Mouse (Mus musculus) forebrain, embryonic 11.5 days (tissue): Measurements from ENCODE around the gene Slc35b4. TPM values are rescaled to one million over a fixed set of nuclear protein-coding genes. Genes with fewer than 3 reads are reported as not detected.

Source experiments
- ATAC-seq: fragments of 200-750 bp; cut with Nextera tagmentation; replicated peaks from 2 replicates; pipeline ENCODE4 v1.8.0; 2017; ENCODE audit warnings: moderate TSS enrichment; ENCODE audit not compliant: low FRiP score
- DNase-seq: peaks from one replicate; pipeline ENCODE4 v3.0.0-alpha.2; 2017; ENCODE audit warnings: low spot score
- H3K27ac ChIP-seq: fragments of 300-500 bp; sonication (generic); 2 replicates; pipeline ENCODE4 v1.5.1; 2014; ENCODE audit warnings: low read depth, low read length
- H3K27me3 ChIP-seq: fragments of 300-500 bp; sonication (generic); 2 replicates; pipeline ENCODE4 v1.6.1; 2014; ENCODE audit warnings: mild to moderate bottlenecking, low read length, mixed read lengths; ENCODE audit not compliant: control insufficient read depth, insufficient read depth
- H3K36me3 ChIP-seq: fragments of 300-500 bp; sonication (generic); 2 replicates; pipeline ENCODE4 v1.6.1; 2014; ENCODE audit warnings: mild to moderate bottlenecking, low read length, moderate library complexity, mixed read lengths; ENCODE audit not compliant: control insufficient read depth, insufficient read depth
- H3K4me1 ChIP-seq: fragments of 300-500 bp; sonication (generic); replicated peaks from 2 replicates; pipeline ENCODE4 v1.6.1; 2014; ENCODE audit warnings: low read length, mixed read lengths; ENCODE audit not compliant: control insufficient read depth, insufficient read depth
- H3K4me2 ChIP-seq: fragments of 300-500 bp; sonication (generic); 2 replicates; pipeline ENCODE4 v1.6.1; 2014; ENCODE audit warnings: low read depth, mild to moderate bottlenecking, low read length, moderate library complexity, mixed read lengths; ENCODE audit not compliant: severe bottlenecking
- H3K4me3 ChIP-seq: fragments of 300-500 bp; sonication (generic); 2 replicates; pipeline ENCODE4 v1.5.1; 2014; ENCODE audit warnings: low read depth, low read length
- H3K9ac ChIP-seq: fragments of 300-500 bp; sonication (generic); 2 replicates; pipeline ENCODE4 v1.6.1; 2014; ENCODE audit warnings: low read length
- H3K9me3 ChIP-seq: fragments of 300-500 bp; sonication (generic); 2 replicates; pipeline ENCODE4 v1.6.1; 2016; ENCODE audit warnings: low read length, mixed read lengths; ENCODE audit not compliant: control insufficient read depth
- WGBS: fragments of 180-500 bp; shearing (Covaris S2); extraction: QIAGEN DNeasy Blood & Tissue Kit; methylation state at CpG from one replicate; pipeline ENCODE4 v1.1.7; 2014; 5-methylcytosine and 5-hydroxymethylcytosine counted together
- polyA plus RNA-seq: library from polyadenylated mRNA; unstranded; fragments of >200 nt; fragmentation: Nextera tagmentation; extraction: Ambion mirVana; gene quantifications from 2 replicates; pipeline ENCODE4 v1.2.1, GENCODE M21; 2014

Gene Slc35b4
- polyA plus RNA-seq, 1 experiment from 2014 or later, result 49.6 TPM

DNA sequence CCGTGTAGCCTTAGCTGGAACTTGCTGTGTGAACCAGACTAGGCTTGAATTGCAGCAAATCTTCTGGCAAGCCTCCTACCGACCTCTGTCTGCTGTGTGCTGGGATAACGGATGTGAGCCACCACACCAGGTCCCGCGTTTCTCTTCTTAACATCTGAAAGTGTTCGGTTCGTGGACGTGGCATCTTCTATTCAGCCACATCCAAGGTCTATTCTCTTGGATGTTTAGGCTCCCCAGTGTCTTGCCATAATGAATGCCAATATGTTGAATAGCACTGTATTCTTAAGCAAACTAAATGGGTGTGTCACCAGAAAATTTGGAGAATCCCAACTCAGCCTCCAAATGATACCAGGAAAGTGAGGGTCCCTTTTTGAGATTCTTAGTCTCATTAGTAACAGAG is 14.5 kb upstream of the Slc35b4 start:
- no peak overlapping the region for H3K4me2 ChIP-seq
- H3K9ac ChIP-seq, result no peak overlapping the region
- no peaks in the 10 kb centered on the region for H3K27me3 ChIP-seq
- no peaks in the 10 kb centered on the region for H3K36me3 ChIP-seq
- no peaks in the 10 kb centered on the region; the same call in 1 of the 2 replicates for H3K9me3 ChIP-seq
- WGBS, result 89% methylated on average over 8 of the region's 8 CpGs
- H3K27ac ChIP-seq, result no peak overlapping the region
- H3K4me1 ChIP-seq, result no peaks in the 10 kb centered on the region
- DNase-seq, result no peak
- no peak overlapping the region for H3K4me3 ChIP-seq
- ATAC-seq, result no peak

DNA sequence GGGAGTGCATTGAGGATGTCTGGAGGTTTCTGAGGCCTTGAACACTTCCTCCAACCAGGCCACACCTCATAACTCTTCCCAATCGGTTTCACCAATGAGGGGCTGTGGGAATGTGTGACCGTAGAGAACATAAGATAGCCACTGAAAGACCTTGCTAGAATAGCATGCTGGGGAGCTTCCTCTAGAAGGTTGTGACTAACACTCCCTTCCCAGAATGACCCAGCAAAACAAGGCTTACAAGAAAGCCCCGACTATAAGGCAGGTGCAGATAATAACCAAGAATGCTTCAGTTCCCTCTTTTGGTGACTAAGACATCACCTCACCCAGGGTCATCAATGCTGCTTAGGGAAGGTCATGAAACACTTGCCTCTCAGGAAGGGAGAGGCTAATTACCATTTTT is 12.6 kb upstream of the Slc35b4 start:
- H3K4me2 ChIP-seq, result no peak overlapping the region
- DNase-seq (no peak), ATAC-seq (no peak)
- H3K4me3 ChIP-seq, result no peak overlapping the region
- no peak overlapping the region for H3K27ac ChIP-seq
- 86% methylated on average over 3 of the region's 3 CpGs for WGBS
- H3K27me3 ChIP-seq, result no peaks in the 10 kb centered on the region
- H3K9me3 ChIP-seq, result no peaks in the 10 kb centered on the region
- H3K4me1 ChIP-seq, result no peaks in the 10 kb centered on the region
- no peak overlapping the region for H3K9ac ChIP-seq
- no peaks in the 10 kb centered on the region for H3K36me3 ChIP-seq

DNA sequence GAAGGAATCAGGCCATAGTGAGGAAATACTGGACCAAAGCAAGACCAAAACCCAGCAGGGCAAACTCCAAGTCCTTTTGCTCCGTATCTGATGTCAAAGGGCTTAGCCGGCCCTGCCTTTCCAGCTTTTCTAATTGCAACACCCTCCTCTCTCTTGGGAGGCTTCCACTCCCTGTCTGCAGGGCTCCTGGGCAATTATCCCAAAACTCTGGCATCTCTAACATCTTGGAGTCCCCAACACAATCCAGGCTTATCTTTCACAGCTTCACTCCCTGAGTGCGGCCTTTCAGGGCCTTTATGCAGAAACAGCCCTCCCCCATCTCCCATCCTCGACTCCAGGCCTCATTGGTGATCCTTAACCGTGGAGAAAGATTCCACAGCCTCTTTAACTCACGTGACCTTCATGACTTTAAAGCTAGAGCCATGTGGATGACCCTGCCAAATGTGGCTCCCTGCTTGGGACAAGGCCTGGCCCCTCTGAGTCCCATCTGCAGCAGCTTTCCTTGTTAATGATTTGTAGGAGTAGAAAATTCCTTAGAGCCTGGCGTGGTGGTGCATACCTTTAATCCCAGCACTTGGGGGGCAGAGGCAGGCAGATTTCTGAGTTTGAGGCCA is 11.2 kb upstream of the Slc35b4 start:
- ATAC-seq (no peak), DNase-seq (peak; percentile 44)
- H3K9ac ChIP-seq, result no peak overlapping the region
- H3K4me1 ChIP-seq, result no peaks in the 10 kb centered on the region
- no peak overlapping the region for H3K27ac ChIP-seq
- no peaks in the 10 kb centered on the region for H3K9me3 ChIP-seq
- H3K27me3 ChIP-seq, result no peaks in the 10 kb centered on the region
- H3K4me2 ChIP-seq, result no peak overlapping the region
- 39% methylated on average over 7 of the region's 7 CpGs for WGBS
- no peaks in the 10 kb centered on the region for H3K36me3 ChIP-seq
- H3K4me3 ChIP-seq, result no peak overlapping the region

DNA sequence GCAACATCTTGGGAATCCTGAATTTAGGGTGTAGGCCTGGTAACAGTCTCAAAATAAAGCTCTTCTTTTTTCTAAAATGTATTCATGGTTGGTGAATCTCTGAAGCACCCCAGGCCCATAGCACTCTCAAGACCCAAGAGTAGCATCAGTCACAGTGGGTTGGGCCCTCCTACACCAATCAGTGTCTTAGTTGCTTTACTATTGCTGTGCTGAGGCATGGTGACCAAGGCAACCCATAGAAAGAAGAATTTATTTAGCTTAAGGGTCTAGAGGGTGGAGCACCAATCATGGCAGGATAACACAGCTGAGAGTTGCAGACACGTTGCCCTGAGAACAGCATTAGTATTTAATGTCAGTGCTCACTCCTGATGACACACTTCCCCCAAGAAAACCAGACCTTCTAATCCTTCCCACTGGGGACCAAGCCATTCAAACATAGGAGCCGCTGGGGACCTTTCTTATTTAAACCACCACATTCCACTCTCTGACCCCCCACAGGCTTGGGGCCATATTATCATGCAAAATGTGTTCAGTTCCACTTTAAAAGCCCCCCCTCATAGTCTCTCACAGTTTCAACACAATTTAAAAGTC is 10.5 kb upstream of the Slc35b4 start:
- 17% methylated on average over 2 of the region's 2 CpGs for WGBS
- no peaks in the 10 kb centered on the region for H3K9me3 ChIP-seq

DNA sequence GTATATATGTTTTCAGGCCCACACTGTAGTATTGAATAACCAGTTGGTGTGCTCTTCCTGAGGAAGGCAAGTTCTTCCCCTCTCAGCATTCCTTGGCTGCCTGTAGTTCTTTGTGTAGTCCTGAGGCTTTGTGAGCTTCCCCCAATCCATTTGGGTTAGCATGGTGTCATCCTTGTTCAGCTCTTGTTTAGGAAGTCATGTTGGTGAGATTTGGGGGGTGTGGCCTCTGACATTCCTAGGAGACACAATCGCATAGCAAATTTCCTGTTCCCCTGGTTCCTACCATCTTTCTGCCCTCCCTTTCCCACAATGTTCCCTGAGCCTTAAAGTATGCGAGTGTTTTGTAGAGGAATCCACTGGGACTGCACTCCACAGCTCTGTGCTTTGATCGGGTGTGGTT is 6.4 kb upstream of the Slc35b4 start:
- Histone ChIP-seq H3K4me3 (no peak overlapping the region), H3K4me2 (no peak overlapping the region), H3K27me3 (no peaks in the 10 kb centered on the region), H3K9me3 (no peaks in the 10 kb centered on the region), H3K36me3 (no peaks in the 10 kb centered on the region), H3K4me1 (no peaks in the 10 kb centered on the region), H3K9ac (no peak overlapping the region), H3K27ac (no peak overlapping the region)
- WGBS, result 94% methylated on average over 3 of the region's 3 CpGs
- ATAC-seq, result no peak
- DNase-seq, result no peak

More for the DNA sequence above, 10.5 kb upstream of the Slc35b4 start:
- no peak for ATAC-seq
- H3K27ac ChIP-seq, result no peak overlapping the region
- H3K4me3 ChIP-seq, result no peak overlapping the region
- H3K27me3 ChIP-seq, result no peaks in the 10 kb centered on the region
- H3K9ac ChIP-seq, result no peak overlapping the region
- no peaks in the 10 kb centered on the region for H3K4me1 ChIP-seq
- no peak for DNase-seq
- H3K36me3 ChIP-seq, result no peaks in the 10 kb centered on the region
- H3K4me2 ChIP-seq, result no peak overlapping the region

DNA sequence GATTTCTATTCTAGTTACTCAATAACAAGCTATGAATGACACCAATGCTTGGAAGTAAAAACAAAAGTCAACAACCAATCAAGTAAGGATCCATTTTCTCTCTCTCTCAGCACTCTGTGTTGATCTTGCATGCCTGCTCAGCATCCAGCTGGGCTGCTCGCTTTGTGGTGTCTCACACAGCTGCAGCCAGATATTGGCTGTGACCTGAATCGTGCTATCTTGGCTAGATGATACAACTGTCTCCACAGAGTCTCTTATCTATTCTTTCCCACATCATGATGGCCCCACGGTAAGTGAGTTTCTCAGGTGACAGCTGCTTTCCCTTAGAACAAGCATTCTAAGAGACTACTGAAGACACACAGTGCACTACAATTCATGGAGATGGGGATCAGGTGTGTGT is 5.0 kb upstream of the Slc35b4 start:
- WGBS, result 90% methylated on average over 3 of the region's 3 CpGs

DNA sequence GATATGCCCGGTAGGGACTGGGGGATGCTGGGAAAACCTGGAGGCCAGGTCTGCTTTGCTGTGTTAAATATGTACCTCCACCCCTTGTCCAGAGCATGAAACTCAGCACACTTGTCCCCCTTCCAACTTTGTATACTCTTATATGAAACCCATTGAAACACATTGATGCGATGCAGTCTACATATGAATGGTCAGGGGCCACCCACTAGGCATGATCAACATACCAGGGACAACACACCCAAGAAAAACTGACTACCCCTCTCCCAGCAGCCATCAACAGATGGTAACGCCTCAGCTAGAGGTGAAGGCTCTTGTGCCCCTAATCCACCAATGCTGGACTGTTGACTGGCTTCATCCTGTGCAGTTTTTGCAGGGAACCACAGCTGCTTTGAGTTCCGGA is 3.0 kb upstream of the Slc35b4 start:
- DNase-seq, result no peak
- H3K27me3 ChIP-seq, result no peaks in the 10 kb centered on the region
- H3K9me3 ChIP-seq, result no peaks in the 10 kb centered on the region
- ATAC-seq, result no peak
- no peak overlapping the region for H3K27ac ChIP-seq
- no peak overlapping the region for H3K4me2 ChIP-seq
- 79% methylated on average over 4 of the region's 4 CpGs for WGBS
- H3K4me1 ChIP-seq, result no peaks in the 10 kb centered on the region; the same call in 1 of the 2 replicates
- no peak overlapping the region for H3K9ac ChIP-seq
- H3K4me3 ChIP-seq, result no peak overlapping the region
- no peaks in the 10 kb centered on the region for H3K36me3 ChIP-seq

More for the DNA sequence above, 5.0 kb upstream of the Slc35b4 start:
- ATAC-seq (no peak), DNase-seq (no peak)
- no peak overlapping the region for H3K9ac ChIP-seq
- H3K27ac ChIP-seq, result no peak overlapping the region
- no peak overlapping the region for H3K4me3 ChIP-seq
- no peaks in the 10 kb centered on the region for H3K4me1 ChIP-seq
- no peaks in the 10 kb centered on the region for H3K27me3 ChIP-seq
- no peaks in the 10 kb centered on the region for H3K36me3 ChIP-seq
- no peak overlapping the region for H3K4me2 ChIP-seq
- H3K9me3 ChIP-seq, result no peaks in the 10 kb centered on the region

DNA sequence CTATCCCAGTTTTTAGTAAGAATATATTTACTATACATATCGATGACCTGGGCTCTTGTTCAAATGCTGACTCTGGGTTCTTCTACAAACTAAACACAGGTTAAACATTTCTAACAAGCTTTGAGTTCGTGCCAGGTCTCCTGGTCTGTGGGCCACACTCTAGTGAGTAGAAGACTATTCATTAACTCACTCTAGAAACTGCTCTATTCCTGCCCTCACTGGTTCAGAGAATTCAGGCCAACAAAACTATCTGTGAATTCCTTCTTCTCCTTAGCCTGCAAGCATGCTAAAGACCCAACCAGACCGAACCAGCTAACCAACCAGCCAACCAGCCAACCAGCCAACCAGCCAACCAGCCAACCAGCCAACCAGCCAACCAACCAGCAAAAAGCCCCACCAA is 2.1 kb upstream of the Slc35b4 start:
- WGBS, result 88% methylated on average over 3 of the region's 3 CpGs
- Histone ChIP-seq H3K9ac (no peak overlapping the region), H3K27ac (no peak overlapping the region), H3K9me3 (no peaks in the 10 kb centered on the region), H3K36me3 (no peaks in the 10 kb centered on the region), H3K27me3 (no peaks in the 10 kb centered on the region), H3K4me3 (no peak overlapping the region), H3K4me1 (no peaks in the 10 kb centered on the region; the same call in 1 of the 2 replicates), H3K4me2 (no peak overlapping the region)
- ATAC-seq, result no peak
- DNase-seq, result no peak
